Mouse (Mus musculus) small intestine, adult 2 months (tissue): ENCODE measurements around the gene Gstp3. TPM values are rescaled to one million over a fixed set of nuclear protein-coding genes. Genes with fewer than 3 reads are reported as not detected.

Experiments used
- H3K27ac ChIP-seq: fragments of 200-500 bp; 2 replicates; pipeline ENCODE4 v1.5.1; 2012; ENCODE audit warnings: low read depth, low read length, control low read depth, inconsistent platforms; ENCODE audit not compliant: insufficient read depth
- H3K27me3 ChIP-seq: fragments of 200-500 bp; 2 replicates; pipeline ENCODE4 v1.6.1; 2012; ENCODE audit warnings: mild to moderate bottlenecking, moderate library complexity, low read length, inconsistent platforms; ENCODE audit not compliant: control insufficient read depth, insufficient read depth
- H3K36me3 ChIP-seq: fragments of 200-500 bp; 2 replicates; pipeline ENCODE4 v1.6.1; 2012; ENCODE audit warnings: mild to moderate bottlenecking, low read length, control low read depth, inconsistent platforms; ENCODE audit not compliant: control insufficient read depth, insufficient read depth
- H3K4me1 ChIP-seq: fragments of 200-500 bp; 2 replicates; pipeline ENCODE4 v1.6.1; 2012; ENCODE audit warnings: low read length, inconsistent platforms, mixed read lengths; ENCODE audit not compliant: control insufficient read depth, insufficient read depth, insufficient read length
- H3K4me3 ChIP-seq: fragments of 200-500 bp; 2 replicates; pipeline ENCODE4 v1.5.1; 2012; ENCODE audit warnings: low read depth, mild to moderate bottlenecking, control low read depth, inconsistent platforms, low read length, moderate library complexity
- CTCF ChIP-seq: fragments of 200-500 bp; IDR thresholded peaks from 2 replicates; pipeline ENCODE4 v1.5.1; 2012; ENCODE audit warnings: low read depth, mild to moderate bottlenecking, control low read depth, inconsistent platforms, low read length, moderate library complexity, mixed read lengths; ENCODE audit not compliant: insufficient replicate concordance, insufficient read length; ENCODE audit errors: extremely low read depth
- POLR2A ChIP-seq: fragments of 200-500 bp; IDR thresholded peaks from 2 replicates; pipeline ENCODE4 v1.6.1; 2012; ENCODE audit warnings: low read depth, mild to moderate bottlenecking, control low read depth, inconsistent platforms, low read length, moderate library complexity
- WGBS: fragments of 180-500 bp; shearing (Covaris S2); methylation state at CpG from one replicate; pipeline ENCODE4 v1.1.7; 2018; 5-methylcytosine and 5-hydroxymethylcytosine counted together
- polyA plus RNA-seq: library from polyadenylated mRNA; depleted of rRNA; stranded (reverse); fragments of >200 nt; gene quantifications from 2 replicates; pipeline ENCODE4 v1.2.3, GENCODE M21; 2012

The Gstp3 gene
- polyA plus RNA-seq, 1 experiment, result 15.0 TPM

- 1% methylated on average over 64 of the region's 65 CpGs for WGBS
- peaks cover 7% of the 10 kb centered on the region; the same call in 1 of the 2 replicates for H3K36me3 ChIP-seq
- H3K4me3 ChIP-seq, result peak within 1 kb of the TSS; percentile 81
- peak within 1 kb of the TSS; percentile 93 for H3K27ac ChIP-seq
- H3K4me1 ChIP-seq, result peaks cover 36% of the 10 kb centered on the region
- H3K27me3 ChIP-seq, result no peaks in the 10 kb centered on the region
- TF ChIP-seq CTCF, result no peak
- TF ChIP-seq POLR2A, result peak; percentile 89
Measured at GRCm38 (mm10) chr19:4096642-4097440, 37.5 kb upstream of the Gstp3 start, which contains the start of gene Cdk2ap2. Gene Cdk2ap2 (plus strand): TSS chr19:4097182.

- Histone ChIP-seq H3K4me1 (peaks cover 34% of the 10 kb centered on the region), H3K27ac (no peak overlapping the region), H3K27me3 (no peaks in the 10 kb centered on the region), H3K4me3 (no peak overlapping the region), H3K36me3 (peaks cover 7% of the 10 kb centered on the region; the same call in 1 of the 2 replicates)
- TF ChIP-seq POLR2A (no peak), CTCF (no peak)
- whole genome bisulfite sequencing, result 82% methylated on average over 3 of the region's 3 CpGs
Measured at GRCm38 (mm10) chr19:4095802-4096201, 36.4 kb upstream of the Gstp3 start.

GRCm38 (mm10) chr19:4094774-4095303, 35.5 kb upstream of the Gstp3 start:
- H3K4me3 ChIP-seq, result no peak overlapping the region
- peaks cover 7% of the 10 kb centered on the region; the same call in 1 of the 2 replicates for H3K36me3 ChIP-seq
- H3K27ac ChIP-seq, result no peak overlapping the region
- peaks cover 31% of the 10 kb centered on the region for H3K4me1 ChIP-seq
- 64% methylated on average over 5 of the region's 5 CpGs for WGBS
- TF ChIP-seq POLR2A (no peak), CTCF (no peak)
- no peaks in the 10 kb centered on the region for H3K27me3 ChIP-seq

GRCm38 (mm10) chr19:4094348-4094747, 35.0 kb upstream of the Gstp3 start:
- no peak overlapping the region for H3K4me3 ChIP-seq
- peaks cover 7% of the 10 kb centered on the region; the same call in 1 of the 2 replicates for H3K36me3 ChIP-seq
- no peaks in the 10 kb centered on the region for H3K27me3 ChIP-seq
- H3K4me1 ChIP-seq, result peaks cover 29% of the 10 kb centered on the region
- H3K27ac ChIP-seq, result no peak overlapping the region
- TF ChIP-seq POLR2A (no peak), CTCF (no peak)
- 28% methylated on average over 3 of the region's 3 CpGs for WGBS

GRCm38 (mm10) chr19:4093772-4094171, 34.4 kb upstream of the Gstp3 start:
- H3K27me3 ChIP-seq, result no peaks in the 10 kb centered on the region
- 29% methylated on average over 7 of the region's 7 CpGs for WGBS
- peaks cover 7% of the 10 kb centered on the region; the same call in 1 of the 2 replicates for H3K36me3 ChIP-seq
- no peak overlapping the region for H3K4me3 ChIP-seq
- TF ChIP-seq POLR2A (no peak), CTCF (no peak)
- peaks cover 25% of the 10 kb centered on the region for H3K4me1 ChIP-seq
- no peak overlapping the region for H3K27ac ChIP-seq

DNA sequence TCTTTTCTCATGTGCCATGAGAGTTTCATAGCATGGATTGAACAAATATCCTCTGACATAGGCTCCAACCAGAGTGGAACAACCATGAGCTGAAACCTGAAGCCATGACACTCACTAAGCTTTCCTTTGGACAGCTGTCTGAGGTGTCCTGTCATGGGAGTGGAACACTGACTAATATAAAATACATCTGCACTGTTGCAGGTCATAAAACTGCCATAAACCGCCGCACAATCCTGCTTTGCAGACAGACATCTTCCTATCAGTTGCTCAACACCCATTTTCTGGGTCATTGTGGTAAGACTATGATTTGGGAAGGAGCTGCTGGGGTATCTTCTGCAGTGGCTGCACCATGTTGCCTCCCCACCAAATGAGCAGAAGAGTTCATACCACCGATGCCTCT, 33.4 kb upstream of the Gstp3 start:
- Histone ChIP-seq H3K4me1 (peaks cover 16% of the 10 kb centered on the region), H3K4me3 (no peak overlapping the region), H3K27me3 (no peaks in the 10 kb centered on the region), H3K36me3 (no peaks in the 10 kb centered on the region), H3K27ac (no peak overlapping the region)
- WGBS, result 41% methylated on average over 3 of the region's 3 CpGs
- no peak for TF ChIP-seq CTCF
- TF ChIP-seq POLR2A, result no peak

DNA sequence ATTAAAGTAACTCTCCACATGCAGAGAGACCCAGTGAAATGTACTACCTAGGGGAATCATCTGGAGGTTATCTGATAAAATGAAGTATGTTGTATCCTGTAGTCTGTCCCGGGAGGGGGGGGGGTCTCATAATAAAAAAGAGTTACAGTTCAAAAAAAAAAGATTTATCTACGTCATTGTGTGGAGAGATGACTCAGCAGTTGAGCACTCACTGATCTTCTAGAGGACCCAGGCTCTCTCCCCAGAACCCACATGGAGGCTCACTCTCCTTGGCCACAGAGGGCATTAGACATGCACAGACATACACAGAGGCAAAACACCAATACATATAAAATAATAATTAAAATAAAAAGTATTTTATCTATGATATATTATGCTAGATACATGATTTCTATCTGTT, 32.0 kb upstream of the Gstp3 start:
- Histone ChIP-seq H3K27me3 (no peaks in the 10 kb centered on the region), H3K4me1 (peaks cover 12% of the 10 kb centered on the region), H3K27ac (no peak overlapping the region), H3K36me3 (no peaks in the 10 kb centered on the region), H3K4me3 (no peak overlapping the region)
- 72% methylated on average over 2 of the region's 2 CpGs for WGBS
- TF ChIP-seq POLR2A, result no peak
